In the genomic region with DNA sequence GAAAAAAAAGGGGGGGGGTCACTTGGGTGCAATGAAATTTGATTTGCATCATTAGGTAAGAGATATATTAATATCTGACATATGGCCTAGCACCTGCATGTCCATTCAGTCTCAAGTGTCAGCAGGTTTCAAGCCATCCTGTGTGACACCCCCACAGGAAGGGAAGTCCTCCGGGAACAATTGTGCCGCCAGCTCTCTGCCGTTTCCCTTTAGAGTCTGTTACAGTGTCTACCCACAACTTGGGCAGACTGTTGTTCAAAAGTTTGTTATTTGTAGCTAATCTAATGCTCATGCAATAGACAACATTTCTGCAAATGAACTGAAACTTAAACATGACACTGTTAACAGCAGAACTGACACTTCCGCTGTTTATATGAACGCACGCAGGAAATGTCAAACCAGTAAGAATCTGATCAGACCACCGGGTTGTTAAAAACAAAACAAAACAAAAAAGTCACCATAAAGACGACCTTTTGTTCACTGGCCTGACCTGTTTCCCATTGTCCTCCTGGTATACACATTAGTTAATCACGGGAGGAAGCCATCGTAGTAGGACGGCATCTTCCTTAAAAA, we compare ENCODE assay signal across 11 mouse cellular contexts. TPM values are rescaled to one million over a fixed set of nuclear protein-coding genes. Genes with fewer than 3 reads are reported as not detected.
DNase-seq lines count a peak whose midpoint lies in the region; ATAC-seq and TF ChIP-seq lines count a peak whose summit lies in the region.
"Had no signal": no experiment of that assay in that cellular context is flagged by ENCODE, and none has a peak within 500 bp of the region (broad histone marks: within the 10 kb centered on the region; RNA-seq: fewer than 3 reads in every experiment).

No protein-coding gene starts in this region.

- ATAC-seq in kidney, postnatal 0 days (replicated peaks; ENCODE audit: low FRiP score, low read depth), result no peak
- peak; percentile 25 for ATAC-seq in CD4-positive, CD25-positive, alpha-beta regulatory T cell, adult 4 months
- ATAC-seq in heart, embryonic 16.5 days (replicated peaks; ENCODE audit: extremely low read depth, insufficient read depth, low FRiP score), result no peak
- ATAC-seq in megakaryocyte, adult 5-6 weeks (ENCODE audit: poor library complexity, severe bottlenecking), result peak; percentile 8; the same call in 1 of the 2 replicates
- ATAC-seq in megakaryocyte progenitor cell, adult 5-6 weeks (replicated peaks; ENCODE audit: poor library complexity), result no peak
- ATAC-seq: forebrain, postnatal 0 days had no signal

- no peaks in the 10 kb centered on the region for H3K27me3 ChIP-seq in kidney, postnatal 0 days (ENCODE audit: insufficient read depth, low read length)
- no peaks in the 10 kb centered on the region for H3K27me3 ChIP-seq in heart, embryonic 16.5 days (ENCODE audit: control insufficient read depth, insufficient read depth, low read length)
- H3K27me3 ChIP-seq: stomach, embryonic 15.5 days had no signal

- no peak overlapping the region for H3K4me3 ChIP-seq in kidney, postnatal 0 days (replicated peaks; ENCODE audit: low read depth, low read length)
- no peak overlapping the region for H3K4me3 ChIP-seq in heart, embryonic 16.5 days (ENCODE audit: low read length)
- H3K4me3 ChIP-seq: hindbrain, embryonic 10.5 days; stomach, embryonic 15.5 days had no signal

- no peak overlapping the region for H3K27ac ChIP-seq in kidney, postnatal 0 days
- peak overlapping the region; percentile 74 for H3K27ac ChIP-seq in heart, embryonic 16.5 days (ENCODE audit: low read length)
- H3K27ac ChIP-seq: hindbrain, embryonic 10.5 days had no signal

- no peak overlapping the region for H3K9ac ChIP-seq in kidney, postnatal 0 days (ENCODE audit: low read depth, low read length)
- no peak overlapping the region for H3K9ac ChIP-seq in heart, embryonic 16.5 days (ENCODE audit: low read length)
- H3K9ac ChIP-seq: forebrain, postnatal 0 days; stomach, embryonic 15.5 days had no signal

- no peaks in the 10 kb centered on the region for H3K9me3 ChIP-seq in kidney, postnatal 0 days (replicated peaks; ENCODE audit: low read length)
- no peaks in the 10 kb centered on the region for H3K9me3 ChIP-seq in heart, embryonic 16.5 days (replicated peaks; ENCODE audit: control insufficient read depth, low read length)
- H3K9me3 ChIP-seq: hindbrain, embryonic 10.5 days; stomach, embryonic 15.5 days had no signal

- peak; percentile 65 for DNase-seq in kidney, postnatal 0 days (ENCODE audit: low spot score)
- no peak for DNase-seq in kidney, adult 11 months
- DNase-seq in urinary bladder, postnatal 36 days (ENCODE audit: low spot score in 2 of 2), result no peak
- DNase-seq: forebrain, postnatal 0 days had no signal

- WGBS in kidney, postnatal 0 days, result 34% methylated on average over 11 of the region's 11 CpGs
- 63% methylated on average over 11 of the region's 11 CpGs for WGBS in heart, embryonic 16.5 days

- no peaks in the 10 kb centered on the region; the same call in 1 of the 2 replicates for H3K4me1 ChIP-seq in kidney, postnatal 0 days (replicated peaks; ENCODE audit: insufficient read depth, low read length)
- H3K4me1 ChIP-seq in heart, embryonic 16.5 days (ENCODE audit: control insufficient read depth, insufficient read depth, low read length), result peaks cover 26% of the 10 kb centered on the region

- H3K36me3 ChIP-seq in kidney, postnatal 0 days (ENCODE audit: insufficient read depth, low read length), result no peaks in the 10 kb centered on the region
- H3K36me3 ChIP-seq in heart, embryonic 16.5 days (ENCODE audit: control insufficient read depth, insufficient read depth), result no peaks in the 10 kb centered on the region
- H3K36me3 ChIP-seq: hindbrain, embryonic 10.5 days; stomach, embryonic 15.5 days had no signal

- TF ChIP-seq CTCF in kidney, postnatal 0 days (IDR thresholded peaks at IDR 0.05; ENCODE audit: low read depth), result no peak

- peak overlapping the region; percentile 16; the same call in 1 of the 2 replicates for H3K4me2 ChIP-seq in kidney, postnatal 0 days (ENCODE audit: low read length)
- peak overlapping the region; percentile 6; the same call in 1 of the 2 replicates for H3K4me2 ChIP-seq in heart, embryonic 16.5 days (ENCODE audit: low read depth, low read length)
- H3K4me2 ChIP-seq: midbrain, embryonic 11.5 days had no signal

RNA-seq across cellular contexts. Expression of gene Ifnar1, which starts 23.9 kb away (rescaled TPM):
- polyA plus RNA-seq in kidney, postnatal 0 days (2015; fragmentation: Nextera tagmentation; extraction: Ambion mirVana), result 33.5 and 37.1 TPM in 2 replicates
- polyA plus RNA-seq in CD4-positive, CD25-positive, alpha-beta regulatory T cell, adult 4 months (2017; shearing (Covaris generic)), result 100 to 1,000 TPM in 1 of 2 experiments, 10 to 100 TPM in 1; 86.0 to 120 TPM
- 40.9 and 41.1 TPM in 2 replicates for polyA plus RNA-seq in heart, embryonic 16.5 days (2015; fragmentation: Nextera tagmentation; extraction: Ambion mirVana)
- total RNA-seq in megakaryocyte, adult 5-6 weeks (2015), result 66.2 and 67.3 TPM in 2 replicates
- total RNA-seq in megakaryocyte, adult 5-6 weeks (2017), result 73.9 and 78.5 TPM in 2 replicates
- 32.2 and 33.3 TPM in 2 replicates for total RNA-seq in megakaryocyte progenitor cell, adult 5-6 weeks (2015)
- 34.7 and 36.3 TPM in 2 replicates for total RNA-seq in megakaryocyte progenitor cell, adult 5-6 weeks (2017)

RNA-seq across cellular contexts. Expression of gene Il10rb, which starts 55.2 kb away (rescaled TPM):
- 44.6 and 46.1 TPM in 2 replicates for polyA plus RNA-seq in kidney, postnatal 0 days (2015; fragmentation: Nextera tagmentation; extraction: Ambion mirVana)
- polyA plus RNA-seq in CD4-positive, CD25-positive, alpha-beta regulatory T cell, adult 4 months (2017; shearing (Covaris generic)), result 100 to 1,000 TPM; 131 to 143 TPM
- 71.3 and 75.1 TPM in 2 replicates for polyA plus RNA-seq in heart, embryonic 16.5 days (2015; fragmentation: Nextera tagmentation; extraction: Ambion mirVana)
- 66.6 and 68.3 TPM in 2 replicates for total RNA-seq in megakaryocyte, adult 5-6 weeks (2015)
- total RNA-seq in megakaryocyte, adult 5-6 weeks (2017), result 63.3 and 64.6 TPM in 2 replicates
- total RNA-seq in megakaryocyte progenitor cell, adult 5-6 weeks (2015), result 42.7 and 46.2 TPM in 2 replicates
- 36.6 and 39.2 TPM in 2 replicates for total RNA-seq in megakaryocyte progenitor cell, adult 5-6 weeks (2017)

Comparison
In these comparisons a context has a peak if more than half of its experiments do, and no peak if none do; other contexts are left out.
1. ATAC-seq: peak in CD4-positive, CD25-positive, alpha-beta regulatory T cell, adult 4 months (single experiment) and megakaryocyte, adult 5-6 weeks (single experiment); none in kidney, postnatal 0 days (single experiment), heart, embryonic 16.5 days (single experiment) and megakaryocyte progenitor cell, adult 5-6 weeks (single experiment).